Comparison of ENCODE assay signal across 9 mouse cellular contexts in genomic region chr1:59458886-59459285, GRCm38 (mm10). TPM values are rescaled to one million over a fixed set of nuclear protein-coding genes. Genes with fewer than 3 reads are reported as not detected.
A peak's percentile ranks its signal among the peaks of the same experiment; 100 is the strongest.
DNase-seq lines count a peak whose midpoint lies in the region; ATAC-seq and TF ChIP-seq lines count a peak whose summit lies in the region.
"Had no signal": no experiment of that assay in that cellular context is flagged by ENCODE, and none has a peak within 500 bp of the region (broad histone marks: within the 10 kb centered on the region; RNA-seq: fewer than 3 reads in every experiment).

No protein-coding gene starts in this region.

- TF ChIP-seq CTCF in forebrain, postnatal 0 days (IDR thresholded peaks at IDR 0.05; ENCODE audit: low read depth): no peak
- TF ChIP-seq CTCF in cerebellum, adult 2 months (IDR thresholded peaks at IDR 0.05; ENCODE audit: borderline replicate concordance, insufficient read depth, low read depth, low read length): no peak

- 14% methylated on average over 8 of the region's 8 CpGs for WGBS in forebrain, postnatal 0 days
- WGBS in forebrain, embryonic 16.5 days: 19% methylated on average over 8 of the region's 8 CpGs
- 25% methylated on average over 8 of the region's 8 CpGs for WGBS in heart, embryonic 12.5 days
- WGBS in cerebellum, adult 2 months: 47% methylated on average over 8 of the region's 8 CpGs

- H3K36me3 ChIP-seq in forebrain, postnatal 0 days (ENCODE audit: insufficient read depth): no peaks in the 10 kb centered on the region
- H3K36me3 ChIP-seq in forebrain, embryonic 16.5 days (ENCODE audit: control insufficient read depth, insufficient read depth): no peaks in the 10 kb centered on the region
- H3K36me3 ChIP-seq in heart, embryonic 12.5 days: no peaks in the 10 kb centered on the region

- no peak overlapping the region for H3K27ac ChIP-seq in forebrain, postnatal 0 days (ENCODE audit: low read depth, low read length)
- no peak overlapping the region for H3K27ac ChIP-seq in forebrain, embryonic 16.5 days (ENCODE audit: low read length)
- H3K27ac ChIP-seq in heart, embryonic 12.5 days (ENCODE audit: poor library complexity, severe bottlenecking): no peak overlapping the region
- no peak overlapping the region for H3K27ac ChIP-seq in cerebellum, adult 2 months (ENCODE audit: insufficient read depth, low read length)

- no peak for TF ChIP-seq POLR2A in cerebellum, adult 2 months (IDR thresholded peaks at IDR 0.05; ENCODE audit: borderline replicate concordance, insufficient read depth, low read length)

- no peaks in the 10 kb centered on the region for H3K9me3 ChIP-seq in forebrain, postnatal 0 days (ENCODE audit: low read length)
- no peaks in the 10 kb centered on the region for H3K9me3 ChIP-seq in forebrain, embryonic 16.5 days (ENCODE audit: control insufficient read depth, low read length)
- H3K9me3 ChIP-seq in heart, embryonic 12.5 days (replicated peaks): no peaks in the 10 kb centered on the region

- H3K4me2 ChIP-seq in forebrain, postnatal 0 days (ENCODE audit: low read depth): no peak overlapping the region
- no peak overlapping the region; the same call in 1 of the 2 replicates for H3K4me2 ChIP-seq in forebrain, embryonic 16.5 days (ENCODE audit: low read length)
- peak overlapping the region; percentile 30; the same call in 1 of the 2 replicates for H3K4me2 ChIP-seq in heart, embryonic 12.5 days

- no peak overlapping the region for H3K9ac ChIP-seq in forebrain, postnatal 0 days
- H3K9ac ChIP-seq in forebrain, embryonic 16.5 days (replicated peaks; ENCODE audit: low read depth, low read length): no peak overlapping the region
- no peak overlapping the region for H3K9ac ChIP-seq in heart, embryonic 12.5 days

- 0 out of 2 replicates have a peak, but pooled peaks have one; percentile 45 for ATAC-seq in forebrain, postnatal 0 days
- ATAC-seq in forebrain, embryonic 16.5 days: no peak
- ATAC-seq in common myeloid progenitor, adult 5-6 weeks (replicated peaks; ENCODE audit: low read depth, poor library complexity, severe bottlenecking): 0 out of 2 replicates have a peak, but pooled peaks have one; percentile 39
- ATAC-seq in heart, embryonic 12.5 days (ENCODE audit: insufficient number of reproducible peaks, low FRiP score): no peak
- ATAC-seq in inflammation-experienced regulatory T-cells, adult 6 months: no peak

- no peak overlapping the region for H3K4me3 ChIP-seq in forebrain, postnatal 0 days (ENCODE audit: low read depth, low read length)
- H3K4me3 ChIP-seq in forebrain, embryonic 16.5 days (replicated peaks; ENCODE audit: low read length): no peak overlapping the region
- H3K4me3 ChIP-seq in heart, embryonic 12.5 days: no peak overlapping the region
- no peak overlapping the region for H3K4me3 ChIP-seq in cerebellum, adult 2 months (replicated peaks; ENCODE audit: insufficient read depth, low read depth, low read length)
- H3K4me3 ChIP-seq: myocyte had no signal

- no peaks in the 10 kb centered on the region for H3K27me3 ChIP-seq in forebrain, postnatal 0 days (ENCODE audit: insufficient read depth, low read length)
- no peaks in the 10 kb centered on the region for H3K27me3 ChIP-seq in forebrain, embryonic 16.5 days (replicated peaks; ENCODE audit: control insufficient read depth, insufficient read depth, low read length)
- peaks cover 37% of the 10 kb centered on the region for H3K27me3 ChIP-seq in heart, embryonic 12.5 days (replicated peaks)
- H3K27me3 ChIP-seq in cerebellum, adult 2 months (ENCODE audit: control insufficient read depth, insufficient read depth, low read length): no peaks in the 10 kb centered on the region

- no peaks in the 10 kb centered on the region for H3K4me1 ChIP-seq in forebrain, postnatal 0 days (ENCODE audit: insufficient read depth)
- H3K4me1 ChIP-seq in forebrain, embryonic 16.5 days (replicated peaks; ENCODE audit: control insufficient read depth, insufficient read depth, low read length): peaks cover 8% of the 10 kb centered on the region
- H3K4me1 ChIP-seq in heart, embryonic 12.5 days (replicated peaks): peaks cover 17% of the 10 kb centered on the region; the same call in 1 of the 2 replicates
- H3K4me1 ChIP-seq in cerebellum, adult 2 months (ENCODE audit: control insufficient read depth, insufficient read depth, low read length): 0 out of 2 replicates have a peak, but pooled peaks cover 4% of the 10 kb centered on the region

- no peak for DNase-seq in forebrain, postnatal 0 days
- peak; percentile 39 for DNase-seq in lung, postnatal 14 days
- DNase-seq in cerebellum, adult 2 months: no peak
- no peak for DNase-seq in thymus, postnatal 36 days

RNA-seq across cellular contexts. Expression of gene Fzd7, which starts 23.3 kb away (rescaled TPM):
- total RNA-seq in forebrain, postnatal 0 days (2014; rRNA removed): 8.6 and 13.9 TPM in 2 replicates
- polyA plus RNA-seq in forebrain, postnatal 0 days (2015; fragmentation: Nextera tagmentation; extraction: Ambion mirVana): 1.5 and 1.9 TPM in 2 replicates
- 2.7 and 3.4 TPM in 2 replicates for polyA plus RNA-seq in forebrain, embryonic 16.5 days (2015; fragmentation: Nextera tagmentation; extraction: Ambion mirVana)
- 11.1 and 11.4 TPM in 2 replicates for total RNA-seq in common myeloid progenitor, adult 5-6 weeks (2017)
- polyA plus RNA-seq in heart, embryonic 12.5 days (2016; fragmentation: Nextera tagmentation; extraction: Ambion mirVana): 5.5 and 6.2 TPM in 2 replicates
- polyA plus RNA-seq in inflammation-experienced regulatory T-cells, adult 6 months (2017; shearing (Covaris generic)): under 1 TPM in 1 of 3 experiments, not detected in 2; 0.13 TPM
- polyA plus RNA-seq in cerebellum, adult 2 months (2012; rRNA removed): 25.0 and 28.1 TPM in 2 replicates

RNA-seq across cellular contexts. Expression of gene Gm973, which starts 57.2 kb away (rescaled TPM):
- total RNA-seq in forebrain, postnatal 0 days (2014; rRNA removed): 5.4 and 11.2 TPM in 2 replicates
- polyA plus RNA-seq in forebrain, postnatal 0 days (2015; fragmentation: Nextera tagmentation; extraction: Ambion mirVana): 6.5 and 13.8 TPM in 2 replicates
- polyA plus RNA-seq in forebrain, embryonic 16.5 days (2015; fragmentation: Nextera tagmentation; extraction: Ambion mirVana): 6.2 and 6.3 TPM in 2 replicates
- total RNA-seq in common myeloid progenitor, adult 5-6 weeks (2017): 5.3 and 7.8 TPM in 2 replicates
- polyA plus RNA-seq in heart, embryonic 12.5 days (2016; fragmentation: Nextera tagmentation; extraction: Ambion mirVana): 0.15 TPM in 1 of 2 replicates, not detected in the other
- polyA plus RNA-seq in inflammation-experienced regulatory T-cells, adult 6 months (2017; shearing (Covaris generic)): 1 to 10 TPM in 1 of 3 experiments, not detected in 2; 1.8 TPM
- polyA plus RNA-seq in cerebellum, adult 2 months (2012; rRNA removed): 4.7 and 5.7 TPM in 2 replicates
- polyA plus RNA-seq: myocyte had no signal

Comparison
In these comparisons a context has a peak if more than half of its experiments do, and no peak if none do; other contexts are left out.
1. ATAC-seq: peak in forebrain, postnatal 0 days (single experiment) and common myeloid progenitor, adult 5-6 weeks (single experiment); none in forebrain, embryonic 16.5 days (single experiment), heart, embryonic 12.5 days (single experiment) and inflammation-experienced regulatory T-cells, adult 6 months (single experiment).